Mouse (Mus musculus) testis, adult 2 months (tissue): ENCODE data around the gene Cacna1e.

Experiments used
- CTCF ChIP-seq: fragments of 200-500 bp; IDR thresholded peaks from 2 replicates; pipeline ENCODE4 v1.5.1; 2012; ENCODE audit warnings: low read depth, mild to moderate bottlenecking, inconsistent platforms, low read length, moderate library complexity; ENCODE audit not compliant: control insufficient read depth, insufficient read depth, insufficient replicate concordance
- POLR2A ChIP-seq: fragments of 200-500 bp; IDR thresholded peaks from 2 replicates; pipeline ENCODE4 v1.6.1; 2012; ENCODE audit warnings: low read depth, mild to moderate bottlenecking, inconsistent platforms, low read length, moderate library complexity; ENCODE audit not compliant: control insufficient read depth

- TF ChIP-seq CTCF (no peak), POLR2A (no peak)
Observed at GRCm38 (mm10) chr1:154637821-154638220, 246.5 kb downstream of the Cacna1e start.
